16 mouse cellular contexts compared by ENCODE assay signal in the genomic region with DNA sequence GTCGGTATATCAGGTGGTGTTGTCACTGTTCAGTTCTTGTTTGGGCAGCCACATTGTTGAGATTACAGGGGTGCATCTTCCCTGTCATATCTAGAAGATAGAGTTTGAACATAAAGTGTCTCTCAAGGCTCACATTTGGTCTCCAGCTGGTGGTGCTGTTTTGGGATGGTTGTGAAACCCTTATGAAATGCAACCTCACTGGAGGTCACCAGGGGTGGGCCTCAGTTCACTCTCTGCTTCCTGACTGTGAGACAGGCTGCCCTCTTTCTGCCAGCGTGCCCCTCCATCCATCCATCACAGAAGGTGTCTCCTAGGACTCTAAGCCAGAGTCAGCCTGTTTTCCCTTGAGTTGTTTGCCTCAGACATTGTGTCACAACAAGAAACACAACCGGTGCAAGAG. TPM values are rescaled to one million over a fixed set of nuclear protein-coding genes. Genes with fewer than 3 reads are reported as not detected.
"Had no signal": no experiment of that assay in that cellular context is flagged by ENCODE, and none has a peak within 500 bp of the region (broad histone marks: within the 10 kb centered on the region; RNA-seq: fewer than 3 reads in every experiment).

No protein-coding gene starts in this region.

- H3K27ac ChIP-seq: liver, embryonic 12.5 days; liver, embryonic 14.5 days; lung, embryonic 15.5 days; midbrain, embryonic 13.5 days; midbrain, embryonic 15.5 days; neural tube, embryonic 12.5 days had no signal

- ATAC-seq: liver, embryonic 12.5 days; midbrain, embryonic 13.5 days; midbrain, embryonic 15.5 days had no signal

- DNase-seq: lung, adult 2 months; right cerebral cortex, postnatal 14 days; spleen, adult 18-20 months; thymus, adult 2 months; thymus, postnatal 25 days; thymus, postnatal 4 days had no signal

- H3K4me2 ChIP-seq: liver, embryonic 12.5 days; lung, embryonic 15.5 days; midbrain, embryonic 11.5 days; midbrain, embryonic 13.5 days; midbrain, embryonic 15.5 days; neural tube, embryonic 12.5 days had no signal

- H3K36me3 ChIP-seq: liver, embryonic 12.5 days; lung, embryonic 15.5 days; midbrain, embryonic 13.5 days; midbrain, embryonic 15.5 days; neural tube, embryonic 12.5 days had no signal

- H3K4me1 ChIP-seq: midbrain, embryonic 15.5 days; neural tube, embryonic 12.5 days had no signal

- H3K27me3 ChIP-seq: lung, embryonic 15.5 days; midbrain, embryonic 13.5 days; midbrain, embryonic 15.5 days; neural tube, embryonic 12.5 days had no signal

- H3K4me3 ChIP-seq: liver, embryonic 12.5 days; lung, embryonic 15.5 days; megakaryocyte, embryonic 14.5 days; midbrain, embryonic 13.5 days; midbrain, embryonic 15.5 days; neural tube, embryonic 12.5 days had no signal

- H3K9ac ChIP-seq: liver, embryonic 12.5 days; liver, embryonic 14.5 days; lung, embryonic 15.5 days; midbrain, embryonic 13.5 days; midbrain, embryonic 15.5 days; neural tube, embryonic 12.5 days had no signal

- H3K9me3 ChIP-seq: liver, embryonic 12.5 days; lung, embryonic 15.5 days; megakaryocyte, embryonic 14.5 days; midbrain, embryonic 13.5 days; midbrain, embryonic 15.5 days; neural tube, embryonic 12.5 days had no signal

RNA-seq across cellular contexts. Expression of a gene that starts 58.0 kb away (rescaled TPM):
- total RNA-seq: monocyte, adult 5-6 weeks; neutrophil, adult 5-6 weeks had no signal
